Mouse (Mus musculus) G1E (cell line): ENCODE measurements around the gene Tpcn1.

Source experiments
- CTCF ChIP-seq: IDR thresholded peaks from 2 replicates; pipeline ENCODE4 v1.5.1; 2012; ENCODE audit warnings: low read depth, low read length, inconsistent platforms, mixed read lengths
- GATA1 ChIP-seq: IDR thresholded peaks from 2 replicates; pipeline ENCODE4 v1.6.1; 2012; ENCODE audit warnings: borderline replicate concordance, low read length, inconsistent platforms, mixed read lengths
- POLR2AphosphoS5 ChIP-seq: IDR thresholded peaks from 2 replicates; pipeline ENCODE4 v1.6.1; 2012; ENCODE audit warnings: low read depth, low read length, inconsistent platforms; ENCODE audit not compliant: insufficient replicate concordance
- TAL1 ChIP-seq: conservative IDR thresholded peaks from 2 replicates; pipeline ENCODE4 v1.6.1; 2012; ENCODE audit warnings: low read depth, low read length, inconsistent platforms, mixed read lengths

- TF ChIP-seq CTCF (peak; percentile 78), POLR2AphosphoS5 (no peak), GATA1 (no peak), TAL1 (no peak)
Measured at GRCm38 (mm10) chr5:120505368-120505767, 83.1 kb downstream of the Tpcn1 start.
